Mouse (Mus musculus) heart, adult 2 months (tissue): ENCODE data around the gene Gm6793. TPM values are rescaled to one million over a fixed set of nuclear protein-coding genes. Genes with fewer than 3 reads are reported as not detected.

Source experiments
- DNase-seq, 2 experiments: peaks; one replicate each; pipeline ENCODE4 v3.0.0; 2021
- H3K27ac ChIP-seq: fragments of 200-600 bp; 2 replicates; pipeline ENCODE4 v1.8.1; 2022
- H3K27me3 ChIP-seq: fragments of 200-500 bp; 2 replicates; pipeline ENCODE4 v1.6.1; 2012; ENCODE audit warnings: mild to moderate bottlenecking, low read length, inconsistent platforms, mixed read lengths; ENCODE audit not compliant: control insufficient read depth, insufficient read depth
- H3K36me3 ChIP-seq: fragments of 200-500 bp; 2 replicates; pipeline ENCODE4 v1.6.1; 2012; ENCODE audit warnings: low read length, inconsistent platforms; ENCODE audit not compliant: control insufficient read depth, insufficient read depth
- H3K4me1 ChIP-seq: fragments of 200-500 bp; 2 replicates; pipeline ENCODE4 v1.6.1; 2011; ENCODE audit warnings: low read length; ENCODE audit not compliant: control insufficient read depth, insufficient read depth
- H3K4me3 ChIP-seq: fragments of 200-600 bp; 2 replicates; pipeline ENCODE4 v1.8.1; 2022
- H3K79me2 ChIP-seq: fragments of 200-500 bp; replicated peaks from 2 replicates; pipeline ENCODE4 v1.6.1; 2012; ENCODE audit warnings: mild to moderate bottlenecking, inconsistent platforms, low read length, moderate library complexity, mixed read lengths; ENCODE audit not compliant: control insufficient read depth, insufficient read depth
- H3K9ac ChIP-seq: fragments of 200-500 bp; 2 replicates; pipeline ENCODE4 v1.6.1; 2012; ENCODE audit warnings: low read depth, mild to moderate bottlenecking, control low read depth, inconsistent platforms, low read length, mixed read lengths
- CTCF ChIP-seq: fragments of 200-600 bp; IDR thresholded peaks from 2 replicates; pipeline ENCODE4 v1.8.1; 2022; ENCODE audit warnings: antibody characterized with exemption, mild to moderate bottlenecking, moderate library complexity
- EP300 ChIP-seq: fragments of 200-500 bp; IDR thresholded peaks from 2 replicates; pipeline ENCODE4 v1.6.1; 2011; ENCODE audit warnings: low read depth, low read length, control low read depth; ENCODE audit not compliant: insufficient read depth
- POLR2A ChIP-seq: fragments of 200-500 bp; IDR thresholded peaks from 2 replicates; pipeline ENCODE4 v1.6.1; 2011; ENCODE audit warnings: mild to moderate bottlenecking, low read depth, low read length, control low read depth; ENCODE audit not compliant: insufficient read depth
- WGBS: fragments of 180-500 bp; shearing (Covaris S2); methylation state at CpG from one replicate; pipeline ENCODE4 v1.1.7; 2018; 5-methylcytosine and 5-hydroxymethylcytosine counted together
- intact Hi-C: fragments of 180-260 bp; cut with DNase I; formaldehyde crosslinking; loops from one replicate; pipeline ENCODE4 v1.15.1; 2025
- polyA plus RNA-seq: library from polyadenylated mRNA; depleted of rRNA; stranded (reverse); fragments of >200 nt; gene quantifications from 2 replicates; pipeline ENCODE4 v1.2.3, GENCODE M21; 2012
- total RNA-seq, 2 experiments: library from RNA; stranded (reverse); gene quantifications; 2 replicates each; pipeline ENCODE4 v1.2.3; 2021

Gm6793 gene
- total and polyA plus RNA-seq, 3 experiments, result not detected

DNA sequence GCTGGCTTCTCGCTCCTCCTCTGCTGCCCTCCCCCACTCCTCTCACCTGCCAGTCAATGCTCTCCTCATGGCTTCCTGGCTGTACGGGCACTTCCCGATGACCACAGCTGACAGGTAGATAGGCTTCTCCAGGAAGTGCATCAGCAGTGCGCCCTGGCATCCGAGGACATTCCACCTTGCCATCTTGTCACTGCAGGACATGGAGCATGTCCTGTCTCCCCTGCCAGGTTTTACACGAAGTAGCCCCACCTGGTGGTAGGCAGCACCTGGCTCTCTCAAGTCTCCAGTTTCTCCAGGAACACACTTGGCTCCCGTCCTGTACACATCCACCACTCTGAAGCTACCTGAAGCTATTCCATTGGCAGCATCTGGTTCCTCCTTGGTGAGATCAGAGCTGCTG, 32.7 kb downstream of the Gm6793 start:
- Histone ChIP-seq H3K4me1 (no peaks in the 10 kb centered on the region), H3K27me3 (no peaks in the 10 kb centered on the region), H3K79me2 (no peaks in the 10 kb centered on the region), H3K36me3 (no peaks in the 10 kb centered on the region), H3K4me3 (no peak overlapping the region), H3K27ac (no peak overlapping the region), H3K9ac (no peak overlapping the region)
- intact Hi-C loops, result no loop called here
- TF ChIP-seq POLR2A, result no peak
- 0 out of 2 replicates have a peak, but pooled peaks have one; percentile 7 for TF ChIP-seq CTCF
- no peak for TF ChIP-seq EP300
- WGBS, result 69% methylated on average over 7 of the region's 7 CpGs
- DNase-seq, result no peak

GRCm38 (mm10) chr8:111978147-111978546, 36.7 kb downstream of the Gm6793 start:
- DNase-seq, result no peak
- intact Hi-C loops, result no loop called here
- no peaks in the 10 kb centered on the region for H3K36me3 ChIP-seq
- no peaks in the 10 kb centered on the region for H3K27me3 ChIP-seq
- no peak overlapping the region for H3K4me3 ChIP-seq
- H3K4me1 ChIP-seq, result no peaks in the 10 kb centered on the region
- TF ChIP-seq POLR2A (no peak), CTCF (no peak), EP300 (no peak)
- WGBS, result 82% methylated on average over 10 of the region's 10 CpGs
- no peaks in the 10 kb centered on the region for H3K79me2 ChIP-seq
- H3K27ac ChIP-seq, result no peak overlapping the region
- no peak overlapping the region for H3K9ac ChIP-seq

DNA sequence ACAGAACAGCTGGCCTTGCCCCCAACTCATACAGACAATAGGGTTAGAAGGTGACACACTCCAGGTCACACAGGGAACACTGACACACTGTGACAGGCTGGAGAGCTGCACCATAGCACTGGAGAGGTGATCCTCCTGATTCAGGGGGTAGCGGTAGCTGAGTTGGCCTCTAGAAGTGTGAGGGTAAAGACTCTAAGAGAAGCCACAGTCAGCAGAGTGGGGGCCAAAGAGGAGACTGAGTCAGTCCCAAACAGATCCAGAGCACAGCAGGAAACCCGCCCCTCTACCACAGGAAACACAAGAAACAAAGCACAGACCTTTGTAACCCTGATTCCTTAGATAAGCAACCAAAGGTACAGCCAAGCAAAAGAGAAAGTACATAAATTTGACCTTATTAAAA, 38.5 kb downstream of the Gm6793 start:
- H3K79me2 ChIP-seq, result no peaks in the 10 kb centered on the region
- H3K36me3 ChIP-seq, result no peaks in the 10 kb centered on the region
- no peaks in the 10 kb centered on the region for H3K27me3 ChIP-seq
- TF ChIP-seq POLR2A (no peak), EP300 (no peak), CTCF (no peak)
- H3K4me1 ChIP-seq, result no peaks in the 10 kb centered on the region
- DNase-seq, result no peak
- no peak overlapping the region for H3K4me3 ChIP-seq
- no peak overlapping the region for H3K27ac ChIP-seq
- H3K9ac ChIP-seq, result no peak overlapping the region
- WGBS, result 70% methylated on average over 2 of the region's 2 CpGs
- intact Hi-C loops, result no loop called here

- Histone ChIP-seq H3K79me2 (no peaks in the 10 kb centered on the region), H3K9ac (no peak overlapping the region), H3K36me3 (no peaks in the 10 kb centered on the region), H3K27ac (no peak overlapping the region), H3K4me3 (no peak overlapping the region), H3K4me1 (no peaks in the 10 kb centered on the region), H3K27me3 (no peaks in the 10 kb centered on the region)
- no peak for TF ChIP-seq EP300
- no peak for TF ChIP-seq POLR2A
- TF ChIP-seq CTCF, result no peak
- WGBS, result 86% methylated on average over 2 of the region's 2 CpGs
- DNase-seq, result no peak
- intact Hi-C loops, result no loop called here
Observed at GRCm38 (mm10) chr8:111975706-111976105, 39.1 kb downstream of the Gm6793 start.

GRCm38 (mm10) chr8:111974138-111974537, 40.7 kb downstream of the Gm6793 start:
- Histone ChIP-seq H3K4me3 (no peak overlapping the region), H3K79me2 (no peaks in the 10 kb centered on the region), H3K36me3 (no peaks in the 10 kb centered on the region), H3K27me3 (no peaks in the 10 kb centered on the region), H3K27ac (no peak overlapping the region), H3K9ac (no peak overlapping the region), H3K4me1 (no peaks in the 10 kb centered on the region)
- no peak for DNase-seq
- 97% methylated on average over 12 of the region's 12 CpGs for WGBS
- intact Hi-C loops, result no loop called here
- no peak for TF ChIP-seq POLR2A
- no peak for TF ChIP-seq EP300
- TF ChIP-seq CTCF, result no peak

DNA sequence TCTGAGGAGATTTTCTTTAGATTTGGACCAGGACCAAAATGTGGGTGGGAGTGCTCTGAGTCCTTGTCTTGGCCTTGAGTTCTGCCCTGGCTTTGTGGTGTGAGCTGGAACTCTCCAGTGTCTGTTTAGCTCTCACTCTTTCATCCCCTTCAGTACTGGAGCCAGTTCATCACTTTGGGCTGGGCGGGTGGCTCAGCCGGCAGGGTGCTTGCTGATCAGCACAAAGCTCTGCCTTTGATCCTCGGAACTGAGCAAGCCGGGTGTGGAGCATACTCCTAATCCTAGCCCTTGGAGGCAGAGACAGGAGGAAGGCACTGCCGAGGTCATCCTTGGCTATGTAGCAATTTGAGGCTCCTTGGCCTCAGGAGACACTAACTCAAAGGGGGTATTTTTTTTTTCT, 45.8 kb downstream of the Gm6793 start:
- Histone ChIP-seq H3K27me3 (no peaks in the 10 kb centered on the region), H3K4me3 (no peak overlapping the region), H3K9ac (no peak overlapping the region), H3K4me1 (no peaks in the 10 kb centered on the region), H3K27ac (no peak overlapping the region), H3K36me3 (no peaks in the 10 kb centered on the region), H3K79me2 (no peaks in the 10 kb centered on the region)
- intact Hi-C loops, result no loop called here
- WGBS, result 70% methylated on average over 5 of the region's 5 CpGs
- TF ChIP-seq CTCF (no peak), POLR2A (no peak), EP300 (no peak)
- no peak for DNase-seq
